Mouse (Mus musculus) splenic B cell, adult 2 months (primary cell): ENCODE results near the gene Pabpc4.
"Not testable (repeated sequence)": the region's sequence is repeated elsewhere in the genome, so short reads cannot be mapped to it uniquely, and the experiment has no call there.

ENCODE experiments used
- DNase-seq: peaks from one replicate; pipeline ENCODE4 v3.0.0-alpha.2; 2011; ENCODE audit warnings: low read depth, low spot score
- H3K27me3 ChIP-seq: 2 replicates; pipeline ENCODE4 v1.6.1; 2012; ENCODE audit warnings: mild to moderate bottlenecking, low read length, moderate library complexity, mixed read lengths; ENCODE audit not compliant: control insufficient read depth, poor library complexity, insufficient read depth, severe bottlenecking
- H3K36me3 ChIP-seq: 2 replicates; pipeline ENCODE4 v1.6.1; 2012; ENCODE audit warnings: mild to moderate bottlenecking, low read length, moderate library complexity, mixed read lengths; ENCODE audit not compliant: control insufficient read depth, poor library complexity, insufficient read depth, severe bottlenecking

Gene Pabpc4

DNA sequence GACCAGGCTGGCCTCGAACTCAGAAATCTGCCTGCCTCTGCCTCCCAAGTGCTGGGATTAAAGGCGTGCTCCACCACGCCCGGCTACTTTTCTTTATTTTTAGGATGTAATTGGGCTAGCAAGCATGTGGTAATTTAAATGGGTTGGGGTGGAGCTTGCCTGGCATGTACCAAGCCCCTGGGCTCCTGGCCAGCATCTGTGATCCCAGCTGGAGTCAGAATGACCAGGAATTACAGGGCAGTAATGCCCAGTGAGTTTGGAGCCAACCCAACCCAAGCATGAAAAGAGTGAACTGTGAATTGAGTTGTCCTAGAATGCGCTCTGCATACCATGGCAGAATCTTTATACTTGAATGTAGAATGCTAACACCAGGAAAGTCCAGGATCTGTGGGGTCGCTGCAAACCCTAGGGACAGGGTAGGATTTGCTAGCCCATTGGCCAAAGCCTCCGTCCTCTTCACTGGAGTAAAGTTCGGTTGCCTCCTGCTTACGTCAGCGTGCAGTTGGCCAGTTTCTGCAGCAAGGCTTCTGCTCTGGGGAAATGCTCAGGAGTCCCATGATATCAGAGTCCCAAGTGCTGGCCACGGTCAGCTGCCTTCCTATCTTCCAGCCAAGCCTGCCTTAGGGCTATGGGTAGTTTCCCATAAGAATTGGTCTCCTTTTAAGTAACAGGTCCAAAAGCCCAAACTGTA is 37.0 kb downstream of the Pabpc4 start:
- H3K36me3 ChIP-seq = peaks cover 9% of the 10 kb centered on the region
- H3K27me3 ChIP-seq = no peaks in the 10 kb centered on the region
- DNase-seq = no peak

DNA sequence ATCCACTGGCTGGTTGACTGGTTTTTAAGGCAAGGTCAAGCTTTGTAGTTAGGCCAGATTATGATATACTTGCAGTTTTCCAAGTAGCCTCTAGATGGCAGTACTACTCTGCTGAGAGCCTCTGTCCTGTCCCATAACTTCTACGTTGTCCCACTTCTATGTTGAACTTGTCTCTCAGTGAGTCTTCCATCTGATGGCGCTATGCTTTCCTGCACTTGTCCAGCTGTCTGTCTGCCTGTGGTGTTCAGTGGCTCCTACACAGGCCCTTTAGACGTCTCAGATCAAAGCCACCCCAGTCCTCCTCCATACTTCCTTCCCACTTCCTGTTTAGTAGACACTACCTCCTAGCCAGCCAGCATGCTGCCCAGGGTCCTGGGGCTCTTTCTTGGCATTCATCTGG is 43.6 kb downstream of the Pabpc4 start:
- Histone ChIP-seq H3K27me3 (no peaks in the 10 kb centered on the region), H3K36me3 (peaks cover 2% of the 10 kb centered on the region; the same call in 1 of the 2 replicates)
- DNase-seq = peak; percentile 69

DNA sequence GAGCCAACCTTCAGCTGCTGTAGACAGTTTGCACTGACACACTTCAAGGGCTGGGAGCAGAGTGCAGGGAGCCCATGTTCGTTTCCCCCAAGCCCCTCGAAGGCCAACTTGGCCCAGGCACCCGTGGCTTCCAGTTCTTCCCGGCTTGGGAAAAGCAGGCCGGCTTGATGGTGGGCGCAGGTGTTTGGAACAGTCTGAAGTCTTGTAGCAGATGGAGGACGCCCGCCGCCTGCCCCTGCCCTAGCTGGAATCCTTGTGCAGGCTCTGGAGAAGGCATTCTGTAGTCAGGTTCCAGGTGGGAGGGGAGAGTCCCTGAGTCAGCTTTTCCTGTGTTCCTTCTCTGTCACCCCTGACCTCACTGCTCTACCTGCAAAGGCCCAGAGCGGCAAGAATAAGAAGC is 44.8 kb downstream of the Pabpc4 start:
- peaks cover 2% of the 10 kb centered on the region; the same call in 1 of the 2 replicates for H3K36me3 ChIP-seq
- no peaks in the 10 kb centered on the region for H3K27me3 ChIP-seq
- no peak for DNase-seq

DNA sequence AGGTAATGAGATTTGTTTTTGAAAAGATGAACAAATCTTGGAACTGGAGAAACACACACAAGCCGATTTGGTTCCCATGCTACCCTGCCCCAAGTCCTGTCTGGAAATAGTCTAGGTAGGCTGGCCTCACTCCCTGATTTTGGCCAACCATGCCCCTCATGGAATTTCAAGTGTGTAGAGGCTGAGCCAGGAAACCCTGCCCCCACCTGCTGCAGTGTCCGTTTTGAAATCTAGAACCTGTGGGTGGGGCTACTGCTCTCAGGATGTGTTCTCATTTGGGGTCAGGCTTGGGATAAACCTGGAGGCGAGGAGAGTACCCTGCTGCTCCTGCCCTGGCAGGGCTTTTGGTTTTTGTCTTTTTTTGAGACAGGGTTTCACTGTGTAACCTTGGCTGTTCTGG is 46.1 kb downstream of the Pabpc4 start:
- no peak for DNase-seq
- H3K36me3 ChIP-seq = no peaks in the 10 kb centered on the region
- no peaks in the 10 kb centered on the region; the same call in 1 of the 2 replicates for H3K27me3 ChIP-seq

DNA sequence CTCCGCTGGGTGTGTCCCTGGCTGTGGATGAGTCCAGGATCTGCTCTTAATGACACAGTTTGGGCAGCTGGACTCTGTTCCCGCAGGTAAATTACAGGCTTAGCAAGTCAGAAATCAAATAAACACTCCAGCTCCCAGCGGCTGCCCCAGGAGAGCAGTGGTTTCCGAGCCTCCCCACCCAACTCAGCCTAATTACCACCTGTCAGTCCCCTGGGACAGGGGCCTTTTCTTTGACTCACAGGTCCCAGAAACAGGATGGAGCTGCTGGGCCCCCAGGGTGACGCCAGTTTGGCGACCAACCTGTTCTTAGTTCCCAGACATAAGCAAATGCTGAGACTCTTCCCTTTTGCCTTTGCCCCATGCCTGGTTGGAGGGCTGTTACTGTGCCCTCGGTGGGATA is 49.7 kb downstream of the Pabpc4 start:
- no peaks in the 10 kb centered on the region; the same call in 1 of the 2 replicates for H3K27me3 ChIP-seq
- DNase-seq = peak; percentile 54
- H3K36me3 ChIP-seq = no peaks in the 10 kb centered on the region

DNA sequence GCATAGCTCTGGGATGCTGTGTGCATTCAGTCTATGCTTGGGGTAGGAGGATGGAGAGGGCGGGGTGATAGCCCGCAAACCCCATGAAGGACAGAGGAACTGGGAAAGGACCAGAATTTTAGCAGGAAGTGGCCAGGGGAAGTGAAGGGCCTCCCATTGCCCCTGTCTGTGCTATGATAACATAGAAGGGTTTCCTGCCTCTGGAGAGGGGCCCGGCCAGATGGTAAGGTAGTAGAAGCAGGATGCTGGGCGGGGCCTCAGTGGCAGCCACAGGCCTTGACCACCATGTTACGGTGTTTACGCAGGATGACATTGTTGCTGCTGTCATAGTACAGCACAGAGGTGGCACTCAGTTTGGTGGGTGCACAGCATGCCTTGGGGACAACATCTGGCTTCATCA is 50.9 kb downstream of the Pabpc4 start:
- H3K36me3 ChIP-seq = no peaks in the 10 kb centered on the region
- no peaks in the 10 kb centered on the region; the same call in 1 of the 2 replicates for H3K27me3 ChIP-seq
- peak; percentile 15 for DNase-seq

DNA sequence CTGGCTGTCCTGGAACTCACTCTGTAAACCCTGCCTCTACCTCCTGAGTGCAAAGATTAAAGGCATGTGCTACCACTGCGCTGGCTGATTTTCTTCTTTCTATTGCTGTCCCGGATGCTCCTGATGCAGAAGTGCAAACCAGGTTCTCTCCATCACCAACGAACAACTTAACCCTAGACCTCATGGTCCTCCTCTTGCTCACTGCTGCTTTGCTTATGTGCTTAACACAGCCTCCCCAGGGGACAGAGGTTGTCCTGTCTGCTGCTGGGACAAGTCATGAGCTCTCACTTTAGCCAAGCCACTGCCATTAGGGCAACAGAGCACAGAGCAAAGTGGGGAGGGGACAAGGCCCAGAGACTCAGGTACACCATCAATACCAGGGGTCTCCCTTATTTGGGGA is 52.3 kb downstream of the Pabpc4 start:
- Histone ChIP-seq H3K27me3 (no peaks in the 10 kb centered on the region; the same call in 1 of the 2 replicates), H3K36me3 (no peaks in the 10 kb centered on the region)
- DNase-seq = no peak

DNA sequence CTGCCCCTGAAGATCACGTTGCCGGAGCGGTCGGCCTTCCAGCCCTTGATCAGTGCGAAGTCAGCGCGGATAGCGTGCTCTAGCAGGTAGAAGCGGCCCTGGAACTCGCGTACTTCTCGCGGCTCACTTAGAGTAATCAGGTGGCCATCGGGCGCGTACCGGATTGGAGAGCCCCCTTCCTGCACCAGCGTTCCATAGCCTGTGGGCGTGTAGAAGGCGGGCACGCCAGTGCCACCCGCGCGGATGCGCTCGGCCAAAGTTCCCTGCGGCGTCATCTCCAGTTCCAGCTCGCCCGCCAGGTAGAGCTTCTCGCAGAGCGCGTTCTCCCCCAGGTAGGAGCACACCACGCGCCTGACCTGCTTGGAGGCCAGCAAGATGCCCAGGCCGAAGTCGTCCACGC is 60.8 kb downstream of the Pabpc4 start:
- not testable (repeated sequence) for H3K27me3 ChIP-seq, H3K36me3 ChIP-seq, DNase-seq

DNA sequence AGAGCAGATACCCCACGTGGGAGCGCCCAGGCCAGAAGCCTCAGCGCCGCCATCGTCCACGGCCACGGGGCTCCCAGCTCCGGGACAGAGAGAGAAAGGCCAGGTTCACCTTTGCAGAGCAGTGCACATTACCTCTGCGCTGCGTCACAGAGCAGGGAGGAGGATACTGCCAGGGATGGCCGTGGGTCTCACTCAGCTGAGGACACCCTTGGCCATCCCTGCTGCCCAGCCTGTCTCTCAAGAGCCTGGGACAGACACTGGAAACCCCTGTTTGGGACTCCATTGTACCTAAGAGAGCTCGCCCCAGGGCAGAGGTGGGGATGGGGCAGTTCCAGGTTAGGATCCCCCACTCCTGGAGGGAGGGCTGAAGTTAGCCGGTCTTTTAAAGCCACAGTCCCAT is 61.4 kb downstream of the Pabpc4 start, which contains the start of gene Oxct2a:
TSS of gene Oxct2a (minus strand) at position 101 of the 400 bp plus-strand sequence.
- no peak for DNase-seq
- no peaks in the 10 kb centered on the region for H3K36me3 ChIP-seq
- no peaks in the 10 kb centered on the region for H3K27me3 ChIP-seq

DNA sequence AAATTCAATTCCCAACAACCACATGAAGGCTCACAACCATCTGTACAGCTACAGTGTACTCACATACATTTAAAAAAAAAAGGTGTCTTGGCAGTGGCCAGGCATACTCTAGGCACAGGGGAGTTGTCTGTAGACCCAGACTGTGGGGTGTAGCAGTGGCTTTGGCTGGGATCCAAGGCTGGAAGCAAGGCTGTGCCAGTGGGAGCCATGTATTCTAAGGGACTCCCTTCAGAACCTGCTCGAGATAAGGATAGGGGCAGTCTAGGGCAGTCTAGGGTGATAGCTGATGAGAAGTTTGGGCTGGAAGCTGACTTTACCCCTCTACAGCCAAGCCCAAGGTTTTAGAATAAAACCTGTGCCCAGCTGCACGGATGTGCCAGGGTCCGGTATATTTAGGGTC is 63.9 kb downstream of the Pabpc4 start:
- no peak for DNase-seq
- Histone ChIP-seq H3K27me3 (no peaks in the 10 kb centered on the region), H3K36me3 (no peaks in the 10 kb centered on the region)

DNA sequence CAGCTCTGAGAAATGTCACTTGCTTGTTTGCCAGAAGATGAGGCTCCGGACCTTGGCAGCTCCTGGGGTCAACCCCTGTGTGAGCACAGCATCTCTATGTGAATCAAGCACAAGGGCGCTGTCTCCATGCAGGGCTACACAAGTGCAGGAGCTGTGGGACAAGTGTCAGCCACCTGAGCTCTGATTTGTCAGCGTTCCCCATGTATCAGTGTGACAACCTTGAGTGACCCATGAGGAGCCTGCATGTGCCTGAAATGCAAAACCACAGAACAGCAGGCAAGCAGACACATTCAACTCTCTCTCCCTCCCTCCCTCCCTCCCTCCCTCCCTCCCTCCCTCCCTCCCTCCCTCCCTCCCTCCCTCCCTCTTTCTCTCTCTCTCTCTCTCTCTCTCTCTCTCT is 65.5 kb downstream of the Pabpc4 start:
- no peaks in the 10 kb centered on the region for H3K36me3 ChIP-seq
- no peak for DNase-seq
- no peaks in the 10 kb centered on the region for H3K27me3 ChIP-seq

DNA sequence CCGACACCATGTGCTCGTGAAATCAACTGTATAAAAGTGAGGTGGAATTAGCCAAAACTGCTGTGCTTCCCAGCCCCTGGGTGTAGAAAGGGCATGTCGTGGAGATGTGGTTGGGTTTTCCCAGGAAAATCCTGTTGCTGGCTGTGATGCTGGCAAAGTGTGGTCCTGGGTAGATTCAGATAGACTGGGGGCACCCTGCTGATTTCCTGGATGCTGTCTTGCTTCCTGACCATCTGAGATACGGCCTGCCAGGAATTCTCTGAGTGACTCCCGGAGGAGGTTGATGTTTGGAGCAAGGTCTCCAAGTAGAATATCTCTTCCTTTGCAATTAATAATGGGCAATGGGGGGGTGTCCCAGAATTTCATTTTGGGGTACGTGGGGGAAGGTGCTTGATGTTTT is 66.8 kb downstream of the Pabpc4 start:
- H3K27me3 ChIP-seq = no peaks in the 10 kb centered on the region
- DNase-seq = no peak
- no peaks in the 10 kb centered on the region for H3K36me3 ChIP-seq

DNA sequence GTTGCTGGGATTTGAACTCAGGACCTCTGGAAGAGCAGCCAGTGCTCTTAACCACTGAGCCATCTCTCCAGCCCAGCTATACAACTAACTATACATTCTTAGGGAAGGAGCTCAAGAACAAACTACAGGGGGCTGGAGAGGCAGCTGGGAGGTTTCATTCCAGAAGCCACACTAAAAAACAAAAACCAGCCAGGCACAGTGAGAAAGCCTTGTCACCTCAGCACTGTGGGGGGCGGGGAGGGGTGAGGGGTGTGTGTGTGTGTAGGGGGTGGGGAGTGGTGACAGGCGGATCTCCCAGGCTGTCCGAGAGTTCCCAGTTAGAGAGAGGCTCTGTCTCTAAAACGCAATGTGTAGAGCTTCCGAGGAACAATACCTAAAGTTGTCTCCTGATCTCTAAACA is 69.2 kb downstream of the Pabpc4 start:
- no peaks in the 10 kb centered on the region for H3K27me3 ChIP-seq
- DNase-seq = no peak
- no peaks in the 10 kb centered on the region for H3K36me3 ChIP-seq

DNA sequence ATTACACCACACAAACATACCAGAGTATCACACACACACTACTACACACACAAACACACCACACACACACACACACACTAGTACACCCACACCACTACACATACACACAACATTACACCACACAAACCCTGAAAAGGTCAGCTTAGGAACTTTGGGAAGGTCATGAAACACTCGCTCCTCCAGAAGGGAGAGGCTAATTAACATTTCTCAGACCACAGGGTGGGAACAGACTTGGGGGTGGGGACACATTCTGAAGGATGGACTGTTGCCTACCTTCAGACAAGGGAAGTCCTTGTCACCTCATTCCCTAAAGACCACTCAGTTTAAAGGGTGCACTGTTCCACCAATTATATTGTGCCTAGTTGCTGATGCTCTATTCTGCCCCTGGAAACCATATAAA is 69.8 kb downstream of the Pabpc4 start:
- not testable (repeated sequence) for DNase-seq, H3K27me3 ChIP-seq

DNA sequence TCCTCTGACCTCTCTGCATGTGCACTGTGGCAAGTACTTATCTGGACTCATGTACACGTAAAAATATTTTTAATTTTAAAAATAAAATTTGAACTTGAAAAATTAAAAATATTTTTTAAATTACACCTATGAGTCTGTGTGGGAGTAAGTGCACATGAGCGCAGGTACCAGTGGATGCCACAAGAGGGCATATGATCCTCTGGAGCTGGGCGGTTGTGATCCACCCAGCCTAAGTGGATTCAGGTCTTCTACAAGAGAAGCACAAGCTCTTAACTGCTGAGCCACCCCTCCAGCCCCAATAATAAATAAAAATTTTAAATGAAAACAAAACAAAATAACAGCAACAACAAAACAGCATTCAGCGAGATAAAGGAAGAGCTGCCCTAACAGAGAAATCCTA is 71.0 kb downstream of the Pabpc4 start:
- H3K27me3 ChIP-seq = no peaks in the 10 kb centered on the region

More for the DNA sequence above, 69.8 kb downstream of the Pabpc4 start:
- H3K36me3 ChIP-seq = not testable (repeated sequence)

DNA sequence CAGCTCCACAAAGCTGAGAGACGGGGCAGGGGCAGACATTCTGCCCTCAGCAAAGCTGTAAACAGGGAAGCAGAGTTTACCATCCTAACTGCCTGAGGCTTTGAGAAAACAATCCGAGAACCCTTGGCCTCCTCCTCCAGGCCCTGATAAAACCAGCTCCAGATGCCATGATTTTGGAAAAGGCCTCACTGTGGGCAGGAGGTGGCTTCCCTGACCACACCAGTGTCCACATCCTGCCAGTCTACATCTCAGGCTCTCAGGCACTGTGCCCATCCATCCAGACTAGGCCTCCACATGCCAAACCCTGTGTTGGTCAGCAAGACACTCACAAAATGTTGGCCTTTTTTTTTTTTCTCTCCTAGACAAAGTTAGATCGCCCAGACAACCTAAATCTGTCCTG is 72.0 kb downstream of the Pabpc4 start:
- DNase-seq = no peak
- H3K36me3 ChIP-seq = no peaks in the 10 kb centered on the region
- H3K27me3 ChIP-seq = no peaks in the 10 kb centered on the region

More for the DNA sequence above, 71.0 kb downstream of the Pabpc4 start:
- no peak for DNase-seq
- H3K36me3 ChIP-seq = no peaks in the 10 kb centered on the region
